Mouse (Mus musculus): ENCODE data around the gene Gstm1.
A peak's percentile ranks its signal among the peaks of the same experiment; 100 is the strongest.

Gstm1 gene

GRCm38 (mm10) chr3:107966631-107967030 lies 51.1 kb downstream of the Gstm1 start:
- DNase-seq (ENCODE audit: extremely low read depth, low read depth): no peak

DNA sequence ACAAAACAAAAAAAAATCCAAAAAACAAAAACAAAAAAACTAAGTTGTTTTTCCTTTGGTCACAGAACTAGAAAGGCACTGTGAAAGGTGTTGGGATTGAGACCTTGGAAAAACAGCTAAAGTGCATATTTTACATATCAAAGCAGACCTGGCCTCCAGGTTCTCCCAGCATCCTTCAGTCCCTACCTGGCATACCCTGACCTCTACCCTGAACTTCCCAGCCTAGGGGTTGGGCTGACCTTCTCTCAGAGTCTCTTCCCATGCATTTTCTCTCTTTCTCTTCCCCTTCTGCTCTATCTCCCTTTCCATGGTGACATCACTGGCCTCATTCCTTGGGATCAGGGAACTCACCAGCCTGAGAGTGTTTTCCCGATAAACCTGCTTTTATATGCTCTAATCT lies 52.2 kb downstream of the Gstm1 start:
- no peak for DNase-seq (ENCODE audit: extremely low read depth, low read depth)

GRCm38 (mm10) chr3:107964656-107965308 lies 53.0 kb downstream of the Gstm1 start:
- peak; percentile 79 for DNase-seq (ENCODE audit: extremely low read depth, low read depth)

GRCm38 (mm10) chr3:107964026-107964425 lies 53.7 kb downstream of the Gstm1 start:
- DNase-seq (ENCODE audit: extremely low read depth, low read depth): peak; percentile 39

All from MEL-GATA-1-ER (cell line).